Mouse (Mus musculus) intestine, embryonic 14.5 days (tissue): ENCODE measurements at regions not wholly inside any gene's neighbourhood (a gene's known extent, or its start where the extent isn't known, plus 50 kb on each side); places are given as distances from the start of the nearest gene placed in this dataset.

Experiments used
- ATAC-seq: fragments of 200-750 bp; cut with Nextera tagmentation; replicated peaks from 2 replicates; pipeline ENCODE4 v1.8.0; 2017; ENCODE audit warnings: low read depth, moderate number of reproducible peaks, moderate TSS enrichment, moderate library complexity; ENCODE audit not compliant: low FRiP score, low TSS enrichment
- DNase-seq: peaks from one replicate; pipeline ENCODE4 v3.0.0-alpha.2; 2018; ENCODE audit warnings: low spot score
- H3K27ac ChIP-seq: fragments of 300-500 bp; sonication (generic); 2 replicates; pipeline ENCODE4 v1.5.1; 2014; ENCODE audit warnings: low read depth, mild to moderate bottlenecking, control low read depth
- H3K27me3 ChIP-seq: fragments of 300-500 bp; sonication (generic); replicated peaks from 2 replicates; pipeline ENCODE4 v1.6.1; 2014; ENCODE audit warnings: low read length, control low read depth; ENCODE audit not compliant: control insufficient read depth, insufficient read depth
- H3K36me3 ChIP-seq: fragments of 300-500 bp; sonication (generic); 2 replicates; pipeline ENCODE4 v1.6.1; 2014; ENCODE audit warnings: low read length, control low read depth; ENCODE audit not compliant: control insufficient read depth, insufficient read depth
- H3K4me1 ChIP-seq: fragments of 300-500 bp; sonication (generic); replicated peaks from 2 replicates; pipeline ENCODE4 v1.6.1; 2014; ENCODE audit warnings: low read length, control low read depth, mixed read lengths; ENCODE audit not compliant: control insufficient read depth, insufficient read depth
- H3K4me2 ChIP-seq: fragments of 300-500 bp; sonication (generic); 2 replicates; pipeline ENCODE4 v1.6.1; 2014; ENCODE audit warnings: low read length
- H3K4me3 ChIP-seq: fragments of 300-500 bp; sonication (generic); 2 replicates; pipeline ENCODE4 v1.5.1; 2014; ENCODE audit warnings: low read depth, low read length, control low read depth, mixed read lengths
- H3K9ac ChIP-seq: fragments of 300-500 bp; sonication (generic); 2 replicates; pipeline ENCODE4 v1.6.1; 2014; ENCODE audit warnings: mild to moderate bottlenecking, low read length
- H3K9me3 ChIP-seq: fragments of 300-500 bp; sonication (generic); 2 replicates; pipeline ENCODE4 v1.6.1; 2016; ENCODE audit warnings: low read length, control low read depth; ENCODE audit not compliant: control insufficient read depth
- WGBS: fragments of 180-500 bp; shearing (Covaris S2); extraction: QIAGEN DNeasy Blood & Tissue Kit; methylation state at CpG from one replicate; pipeline ENCODE4 v1.1.7; 2014; 5-methylcytosine and 5-hydroxymethylcytosine counted together

- 0 out of 2 replicates have a peak, but pooled peaks cover 5% of the 10 kb centered on the region for H3K9me3 ChIP-seq
These were observed 65.2 kb upstream of the Pthlh start for GRCm38 (mm10) chr6:147329201-147329600.

GRCm38 (mm10) chr6:147324336-147324735 lies 60.4 kb upstream of the Pthlh start:
- 89% methylated on average over 2 of the region's 2 CpGs for WGBS
- Histone ChIP-seq H3K27ac (no peak overlapping the region), H3K4me2 (no peak overlapping the region), H3K27me3 (no peaks in the 10 kb centered on the region), H3K4me3 (no peak overlapping the region), H3K9me3 (0 out of 2 replicates have a peak, but pooled peaks cover 5% of the 10 kb centered on the region), H3K36me3 (no peaks in the 10 kb centered on the region), H3K4me1 (no peaks in the 10 kb centered on the region), H3K9ac (no peak overlapping the region)
- ATAC-seq (no peak), DNase-seq (no peak)

More at GRCm38 (mm10) chr6:147329201-147329600, 65.2 kb upstream of the Pthlh start:
- ATAC-seq, result no peak
- WGBS, result 87% methylated on average over 5 of the region's 5 CpGs
- Histone ChIP-seq H3K4me3 (no peak overlapping the region), H3K27me3 (no peaks in the 10 kb centered on the region), H3K4me2 (no peak overlapping the region), H3K4me1 (no peaks in the 10 kb centered on the region), H3K36me3 (no peaks in the 10 kb centered on the region), H3K9ac (no peak overlapping the region), H3K27ac (no peak overlapping the region)
- no peak for DNase-seq

- DNase-seq, result no peak
- Histone ChIP-seq H3K4me2 (no peak overlapping the region), H3K27me3 (no peaks in the 10 kb centered on the region), H3K9me3 (no peaks in the 10 kb centered on the region), H3K4me3 (no peak overlapping the region), H3K9ac (no peak overlapping the region), H3K36me3 (no peaks in the 10 kb centered on the region), H3K27ac (no peak overlapping the region), H3K4me1 (no peaks in the 10 kb centered on the region)
- 97% methylated on average over 2 of the region's 2 CpGs for WGBS
- no peak for ATAC-seq
These were observed 54.1 kb upstream of the Pthlh start for GRCm38 (mm10) chr6:147318106-147318505.

GRCm38 (mm10) chr6:147316702-147317468 lies 52.9 kb upstream of the Pthlh start:
- Histone ChIP-seq H3K9me3 (no peaks in the 10 kb centered on the region), H3K4me2 (no peak overlapping the region), H3K27me3 (no peaks in the 10 kb centered on the region), H3K27ac (no peak overlapping the region), H3K4me3 (no peak overlapping the region), H3K36me3 (no peaks in the 10 kb centered on the region), H3K4me1 (no peaks in the 10 kb centered on the region), H3K9ac (no peak overlapping the region)
- no peak for DNase-seq
- ATAC-seq, result no peak
- WGBS, result 75% methylated on average over 11 of the region's 11 CpGs

- no peaks in the 10 kb centered on the region for H3K4me1 ChIP-seq
- no peak overlapping the region for H3K27ac ChIP-seq
- no peak overlapping the region for H3K9ac ChIP-seq
- WGBS, result 49% methylated on average over 3 of the region's 3 CpGs
- H3K4me3 ChIP-seq, result no peak overlapping the region
- DNase-seq, result no peak
- ATAC-seq, result no peak
- H3K4me2 ChIP-seq, result no peak overlapping the region
- H3K9me3 ChIP-seq, result no peaks in the 10 kb centered on the region
- no peaks in the 10 kb centered on the region for H3K27me3 ChIP-seq
- H3K36me3 ChIP-seq, result no peaks in the 10 kb centered on the region
These were observed 52.2 kb upstream of the Pthlh start for GRCm38 (mm10) chr6:147316140-147316539.

GRCm38 (mm10) chr6:147315207-147315606 lies 51.2 kb upstream of the Pthlh start:
- Histone ChIP-seq H3K36me3 (no peaks in the 10 kb centered on the region), H3K27me3 (no peaks in the 10 kb centered on the region), H3K9me3 (no peaks in the 10 kb centered on the region), H3K9ac (no peak overlapping the region), H3K27ac (no peak overlapping the region), H3K4me3 (no peak overlapping the region), H3K4me1 (no peaks in the 10 kb centered on the region), H3K4me2 (no peak overlapping the region)
- 81% methylated on average over 5 of the region's 5 CpGs for WGBS
- ATAC-seq (no peak), DNase-seq (no peak)
